Mouse (Mus musculus) bone marrow macrophage, adult 2 months (primary cell): Measurements from ENCODE around the gene Ruvbl2.

Experiments used
- CTCF ChIP-seq: IDR thresholded peaks from 2 replicates; pipeline ENCODE4 v1.5.1; 2012; ENCODE audit warnings: low read depth, mild to moderate bottlenecking, low read length, moderate library complexity
- POLR2A ChIP-seq: IDR thresholded peaks from 2 replicates; pipeline ENCODE4 v1.6.1; 2012; ENCODE audit warnings: mild to moderate bottlenecking, low read depth, low read length, borderline replicate concordance

DNA sequence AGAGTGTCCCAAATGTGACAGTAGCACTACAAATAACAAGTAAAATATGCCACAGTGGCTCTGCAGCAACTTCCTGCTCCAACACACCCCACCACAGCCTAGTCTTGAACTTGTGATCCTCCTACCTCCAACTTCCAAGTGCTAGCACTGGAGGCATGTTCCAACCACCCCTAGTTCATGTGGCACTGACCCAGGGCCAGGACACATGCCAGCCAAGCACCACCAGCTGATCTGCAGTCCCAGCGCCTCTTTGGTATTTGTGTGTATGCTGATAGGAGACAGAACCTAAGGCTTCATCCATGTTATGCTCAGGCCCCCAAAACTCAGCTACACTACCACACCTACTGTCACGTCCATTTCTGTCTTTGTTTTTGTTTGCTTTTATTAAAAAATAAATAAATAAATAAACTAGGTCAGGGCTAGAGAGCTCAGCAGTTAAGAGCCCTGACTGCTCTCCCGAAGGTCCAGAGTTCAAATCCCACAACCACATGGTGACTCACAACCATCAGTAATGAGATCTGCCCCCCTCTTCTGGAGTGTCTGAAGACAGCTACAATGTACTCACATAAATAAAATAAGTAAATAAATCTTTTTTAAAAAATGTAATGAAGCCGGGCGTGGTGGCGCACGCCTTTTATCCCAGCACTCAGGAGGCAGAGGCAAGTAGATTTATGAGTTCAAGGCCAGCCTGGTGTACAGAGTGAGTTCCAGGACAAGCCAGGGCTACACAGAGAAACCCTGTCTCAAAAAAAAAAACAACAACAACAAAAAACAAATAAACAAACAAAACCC lies 26.3 kb upstream of the Ruvbl2 start:
- TF ChIP-seq POLR2A, result no peak
- TF ChIP-seq CTCF, result no peak
